Mouse (Mus musculus) CH12.LX (cell line): ENCODE data around the gene Zfp618. TPM values are rescaled to one million over a fixed set of nuclear protein-coding genes. Genes with fewer than 3 reads are reported as not detected.

Experiments
- DNase-seq: peaks from one replicate; pipeline ENCODE4 v3.0.0-alpha.2; 2013; ENCODE audit errors: extremely low read depth
- H3K27ac ChIP-seq: 2 replicates; pipeline ENCODE4 v1.5.1; 2012; ENCODE audit warnings: low read depth, mild to moderate bottlenecking, control low read depth, moderate library complexity; ENCODE audit not compliant: insufficient read depth
- H3K27me3 ChIP-seq: replicated peaks from 2 replicates; pipeline ENCODE3; 2012; ENCODE audit warnings: inconsistent platforms
- H3K36me3 ChIP-seq, 2 experiments: replicated peaks in 1 of 2; 2 replicates each; pipeline versions ENCODE3 to v1.6.1; 2012; ENCODE audit warnings: inconsistent platforms in 1 of 2, low read length in 1 of 2, mild to moderate bottlenecking in 1 of 2, mixed read lengths in 1 of 2, moderate library complexity in 1 of 2; ENCODE audit not compliant: control insufficient read depth in 1 of 2, insufficient read depth in 1 of 2
- H3K4me1 ChIP-seq, 2 experiments: 2 replicates each; pipeline ENCODE4 v1.6.1; 2012; ENCODE audit warnings: inconsistent platforms in 1 of 2, moderate library complexity in 1 of 2; ENCODE audit not compliant: insufficient read depth in 2 of 2, control insufficient read depth in 1 of 2
- H3K4me2 ChIP-seq: 2 replicates; pipeline ENCODE4 v1.6.1; 2012; ENCODE audit warnings: low read depth, mild to moderate bottlenecking, control low read depth; ENCODE audit not compliant: poor library complexity, insufficient read depth, severe bottlenecking
- H3K4me3 ChIP-seq, 3 experiments: fragments of 150-350 bp in 1 of 3; sonication (generic) in 1 of 3; replicated peaks in 1 of 3; 2 replicates each; pipeline versions ENCODE3 to v1.5.1; 2011 to 2012; ENCODE audit warnings: low read depth in 2 of 3, low read length in 2 of 3, mild to moderate bottlenecking in 2 of 3, moderate library complexity in 2 of 3, control low read depth in 1 of 3, improper control_type of control experiment in 1 of 3, inconsistent platforms in 1 of 3, mixed read lengths in 1 of 3; ENCODE audit not compliant: poor library complexity in 1 of 3
- H3K79me2 ChIP-seq: replicated peaks from 2 replicates; pipeline ENCODE4 v1.6.1; 2012; ENCODE audit warnings: mild to moderate bottlenecking, moderate library complexity; ENCODE audit not compliant: control insufficient read depth, poor library complexity, insufficient read depth, severe bottlenecking; ENCODE audit errors: extremely low read depth
- H3K9ac ChIP-seq: 2 replicates; pipeline ENCODE4 v1.6.1; 2012; ENCODE audit warnings: low read depth, mild to moderate bottlenecking, control low read depth, moderate library complexity; ENCODE audit not compliant: insufficient read depth
- H3K9me3 ChIP-seq: replicated peaks from 2 replicates; pipeline ENCODE3; 2012; ENCODE audit warnings: low read length, inconsistent platforms, mixed read lengths
- CHD1 ChIP-seq: IDR thresholded peaks from 2 replicates; pipeline ENCODE4 v1.6.1; 2012; ENCODE audit warnings: low read depth, low read length, improper control_type of control experiment, inconsistent platforms
- CTCF ChIP-seq, 2 experiments: IDR thresholded peaks in 1 of 2; conservative IDR thresholded peaks in 1 of 2; 2 replicates each; pipeline ENCODE4 v1.5.1; 2011 to 2012; ENCODE audit warnings: low read depth in 2 of 2, low read length in 2 of 2, improper control_type of control experiment in 1 of 2, inconsistent platforms in 1 of 2, mild to moderate bottlenecking in 1 of 2, moderate library complexity in 1 of 2
- ELF1 ChIP-seq: IDR thresholded peaks from 2 replicates; pipeline ENCODE4 v1.6.1; 2014; ENCODE audit warnings: low read depth, mild to moderate bottlenecking, inconsistent platforms, low read length, improper control_type of control experiment
- EP300 ChIP-seq: IDR thresholded peaks from 2 replicates; pipeline ENCODE4 v1.6.1; 2011; ENCODE audit warnings: low read length, improper control_type of control experiment
- GABPA ChIP-seq: IDR thresholded peaks from 2 replicates; pipeline ENCODE4 v1.6.1; 2012; ENCODE audit warnings: low read depth, low read length, improper control_type of control experiment, inconsistent platforms; ENCODE audit not compliant: insufficient replicate concordance
- HCFC1 ChIP-seq: IDR thresholded peaks from 2 replicates; pipeline ENCODE4 v1.6.1; 2012; ENCODE audit warnings: low read depth, mild to moderate bottlenecking, inconsistent platforms, low read length, improper control_type of control experiment
- IRF4 ChIP-seq: IDR thresholded peaks from 2 replicates; pipeline ENCODE4 v1.6.1; 2014; ENCODE audit warnings: low read depth, mild to moderate bottlenecking, inconsistent platforms, low read length, improper control_type of control experiment
- JUN ChIP-seq: IDR thresholded peaks from 2 replicates; pipeline ENCODE4 v1.6.1; 2011; ENCODE audit warnings: low read depth, mild to moderate bottlenecking, low read length, improper control_type of control experiment, moderate library complexity; ENCODE audit not compliant: insufficient read depth
- MAX ChIP-seq: IDR thresholded peaks from 2 replicates; pipeline ENCODE4 v1.6.1; 2011; ENCODE audit warnings: low read length, improper control_type of control experiment
- MAZ ChIP-seq: IDR thresholded peaks from 2 replicates; pipeline ENCODE4 v1.6.1; 2012; ENCODE audit warnings: low read depth, mild to moderate bottlenecking, inconsistent platforms, low read length, improper control_type of control experiment, moderate library complexity
- MXI1 ChIP-seq: IDR thresholded peaks from 2 replicates; pipeline ENCODE4 v1.6.1; 2011; ENCODE audit warnings: mild to moderate bottlenecking, low read depth, low read length, improper control_type of control experiment
- NELFE ChIP-seq: IDR thresholded peaks from 2 replicates; pipeline ENCODE4 v1.6.1; 2011; ENCODE audit warnings: low read depth, low read length, improper control_type of control experiment
- NRF1 ChIP-seq: IDR thresholded peaks from 2 replicates; pipeline ENCODE4 v1.6.1; 2014; ENCODE audit warnings: low read depth, mild to moderate bottlenecking, inconsistent platforms, low read length, improper control_type of control experiment, moderate library complexity
- PAX5 ChIP-seq: IDR thresholded peaks from 2 replicates; pipeline ENCODE4 v1.6.1; 2012; ENCODE audit warnings: low read length, inconsistent platforms, mixed read lengths
- POLR2A ChIP-seq: IDR thresholded peaks from 2 replicates; pipeline ENCODE4 v1.6.1; 2011; ENCODE audit warnings: low read depth, mild to moderate bottlenecking, improper control_type of control experiment, low read length
- RCOR1 ChIP-seq: conservative IDR thresholded peaks from 2 replicates; pipeline ENCODE4 v1.6.1; 2012; ENCODE audit warnings: low read depth, mild to moderate bottlenecking, inconsistent platforms, low read length, improper control_type of control experiment
- SIN3A ChIP-seq: IDR thresholded peaks from 2 replicates; pipeline ENCODE4 v1.6.1; 2012; ENCODE audit warnings: low read length, improper control_type of control experiment, inconsistent platforms
- TCF12 ChIP-seq: IDR thresholded peaks from 2 replicates; pipeline ENCODE4 v1.6.1; 2014; ENCODE audit warnings: low read depth, mild to moderate bottlenecking, inconsistent platforms, low read length, improper control_type of control experiment
- USF2 ChIP-seq: conservative IDR thresholded peaks from 2 replicates; pipeline ENCODE4 v1.6.1; 2011; ENCODE audit warnings: low read depth, low read length, improper control_type of control experiment
- ZC3H11A ChIP-seq: IDR thresholded peaks from 2 replicates; pipeline ENCODE4 v1.6.1; 2012; ENCODE audit warnings: low read depth, mild to moderate bottlenecking, inconsistent platforms, low read length, improper control_type of control experiment
- ZKSCAN1 ChIP-seq: IDR thresholded peaks from 2 replicates; pipeline ENCODE4 v1.6.1; 2012; ENCODE audit warnings: low read depth, inconsistent platforms, low read length, improper control_type of control experiment, borderline replicate concordance
- ZNF384 ChIP-seq: IDR thresholded peaks from 2 replicates; pipeline ENCODE4 v1.6.1; 2012; ENCODE audit warnings: low read depth, low read length, improper control_type of control experiment, inconsistent platforms
- dilution Hi-C: fragments of 300-500 bp; cut with MboI; formaldehyde crosslinking; loops from 2 replicates; pipeline ENCODE4 v1.14.3; 2020; ENCODE audit warnings: low sequenced_read_pairs; ENCODE audit not compliant: extremely low pct_unique_long_range_greater_than_20kb, extremely low pct_ligation_motif_present
- in situ Hi-C: fragments of 300-500 bp; cut with MboI; formaldehyde crosslinking; loops from 3 replicates; pipeline ENCODE4 v1.14.3; 2019; ENCODE audit warnings: low sequenced_read_pairs, low pct_ligation_motif_present, low pct_unique_long_range_greater_than_20kb, mixed read lengths
- polyA plus RNA-seq: library from polyadenylated mRNA; unstranded; fragments of >175 nt; gene quantifications from 2 replicates; pipeline ENCODE4 v1.2.1, GENCODE M21; 2012; ENCODE audit warnings: low read depth; ENCODE audit not compliant: insufficient read length
- total RNA-seq, 2 experiments: library from RNA; depleted of rRNA; stranded (reverse); fragments of 300-350 nt in 1 of 2; fragments of >200 nt in 1 of 2; gene quantifications; 2 replicates each; pipeline ENCODE4 v1.2.3; 2012 to 2014

Gene Zfp618
- total and polyA plus RNA-seq, 3 experiments: not detected

DNA sequence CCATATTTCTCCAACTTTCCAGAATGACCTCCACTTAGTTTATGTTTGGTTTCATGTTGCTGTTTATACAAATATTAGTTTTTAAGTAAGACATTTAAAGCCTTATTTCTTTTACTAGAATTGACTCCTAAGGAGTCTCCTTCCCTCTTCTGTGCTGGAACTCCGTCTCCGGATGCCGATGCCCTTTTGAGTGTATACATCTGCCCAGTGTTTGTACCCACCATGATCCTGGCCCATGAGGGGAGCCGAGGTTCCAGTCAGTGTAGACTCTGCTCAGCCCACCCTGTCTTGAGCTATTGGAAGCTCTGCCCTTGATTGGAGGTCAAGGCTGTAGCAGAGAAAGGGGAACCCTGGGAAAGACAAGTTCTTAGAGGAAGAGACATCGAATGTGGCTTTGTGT lies 18.2 kb downstream of the Zfp618 start:
- H3K27me3 ChIP-seq: peaks cover 51% of the 10 kb centered on the region
- no peak for DNase-seq
- no peaks in the 10 kb centered on the region for H3K79me2 ChIP-seq
- no peak for TF ChIP-seq IRF4
- no peak for TF ChIP-seq ZKSCAN1
- no peak for TF ChIP-seq SIN3A
- TF ChIP-seq GABPA: no peak
- no peak for TF ChIP-seq CTCF (conservative IDR thresholded peaks at IDR 0.05 in 1 of 2, IDR thresholded peaks at IDR 0.05 in 1 of 2; ENCODE audit: low read depth in 2 of 2, low read length in 2 of 2)
- no peak for TF ChIP-seq MXI1
- no peak for TF ChIP-seq NELFE
- TF ChIP-seq HCFC1: no peak
- TF ChIP-seq ZC3H11A: no peak
- TF ChIP-seq ZNF384: no peak
- H3K9ac ChIP-seq: no peak overlapping the region
- no peaks in the 10 kb centered on the region for H3K36me3 ChIP-seq
- no peaks in the 10 kb centered on the region for H3K9me3 ChIP-seq
- H3K27ac ChIP-seq: no peak overlapping the region
- dilution Hi-C loops: no loop called here
- H3K4me1 ChIP-seq: no peaks in the 10 kb centered on the region
- no peak overlapping the region for H3K4me2 ChIP-seq
- H3K4me3 ChIP-seq: no peak overlapping the region
- in situ Hi-C loops: no loop called here

DNA sequence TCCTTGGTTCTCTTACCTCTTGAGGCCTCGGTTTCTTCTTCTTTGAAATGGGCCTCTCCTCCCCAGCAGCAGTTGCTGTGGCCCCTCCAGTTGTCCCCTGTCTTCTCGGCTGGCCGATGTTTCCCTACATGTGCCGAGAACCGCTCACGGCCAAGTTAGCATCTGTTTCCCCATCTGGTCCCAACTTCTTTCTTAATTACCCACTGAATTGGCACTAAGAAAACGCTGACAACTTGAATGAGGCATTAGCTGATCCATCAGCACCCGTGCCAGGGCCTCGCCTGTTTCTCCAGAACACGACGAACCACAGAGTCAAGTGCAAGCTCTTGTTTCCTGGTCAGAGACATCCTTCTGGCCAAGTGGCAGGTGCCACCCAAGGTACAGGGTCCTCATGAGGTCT lies 26.0 kb downstream of the Zfp618 start:
- Histone ChIP-seq H3K36me3 (no peaks in the 10 kb centered on the region), H3K27ac (no peak overlapping the region), H3K9me3 (peaks cover 6% of the 10 kb centered on the region), H3K4me3 (no peak overlapping the region), H3K4me2 (no peak overlapping the region), H3K27me3 (peaks cover 40% of the 10 kb centered on the region), H3K9ac (no peak overlapping the region), H3K4me1 (no peaks in the 10 kb centered on the region), H3K79me2 (no peaks in the 10 kb centered on the region)
- in situ Hi-C loops: no loop called here
- dilution Hi-C loops: no loop called here
- no peak for DNase-seq
- no peak for TF ChIP-seq SIN3A
- TF ChIP-seq JUN: no peak
- no peak for TF ChIP-seq MXI1
- TF ChIP-seq TCF12: no peak
- no peak for TF ChIP-seq USF2
- no peak for TF ChIP-seq RCOR1

DNA sequence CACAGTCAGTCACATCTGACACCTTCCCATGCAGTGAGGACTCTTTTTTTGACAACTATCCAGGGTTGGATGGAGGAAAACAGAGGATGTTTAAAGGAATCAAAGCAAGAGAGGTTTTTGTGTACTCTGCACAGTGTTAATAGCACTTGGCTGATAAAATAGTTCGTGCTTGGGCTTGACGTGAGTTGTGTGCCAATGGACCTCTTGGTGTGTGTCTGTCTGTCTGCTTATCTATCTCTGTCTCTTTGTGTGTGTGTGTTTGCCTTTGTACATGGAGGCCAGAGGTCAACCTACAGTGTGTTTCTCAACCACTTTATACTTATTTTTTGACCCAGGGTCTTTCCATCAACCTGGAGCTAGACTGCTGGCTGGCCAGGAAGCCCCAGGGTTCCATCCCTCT lies 27.8 kb downstream of the Zfp618 start:
- H3K4me2 ChIP-seq: no peak overlapping the region
- H3K9me3 ChIP-seq: peaks cover 6% of the 10 kb centered on the region
- H3K4me3 ChIP-seq: no peak overlapping the region
- no peak overlapping the region for H3K27ac ChIP-seq
- H3K4me1 ChIP-seq: no peaks in the 10 kb centered on the region
- TF ChIP-seq CHD1: no peak
- no peak for TF ChIP-seq NRF1
- TF ChIP-seq EP300: no peak
- no peak for TF ChIP-seq MAZ
- no peak for TF ChIP-seq HCFC1
- no peak for TF ChIP-seq ELF1
- TF ChIP-seq PAX5: no peak
- TF ChIP-seq ZKSCAN1: no peak
- no peak for TF ChIP-seq POLR2A
- TF ChIP-seq MAX: no peak
- TF ChIP-seq NELFE: no peak
- TF ChIP-seq IRF4: no peak
- in situ Hi-C loops: no loop called here
- no peaks in the 10 kb centered on the region for H3K36me3 ChIP-seq
- no peak overlapping the region for H3K9ac ChIP-seq
- no peak for DNase-seq
- dilution Hi-C loops: no loop called here
- H3K27me3 ChIP-seq: peaks cover 29% of the 10 kb centered on the region
- H3K79me2 ChIP-seq: no peaks in the 10 kb centered on the region
